Mouse (Mus musculus) layer of hippocampus, adult 18-20 months (tissue): ENCODE measurements around the gene Pskh1. TPM values are rescaled to one million over a fixed set of nuclear protein-coding genes. Genes with fewer than 3 reads are reported as not detected.

Experiments used
- DNase-seq, 2 experiments: peaks; one replicate each; pipeline ENCODE4 v3.0.0; 2022; ENCODE audit warnings: low spot score in 2 of 2
- total RNA-seq, 2 experiments: library from RNA; stranded (reverse); gene quantifications; 2 replicates each; pipeline ENCODE4 v1.2.3; 2021

Gene Pskh1
- total RNA-seq, 2 experiments from 2014 or later = 6.5 to 7.3 TPM

- peak; percentile 75 to 84 for DNase-seq
Measured at GRCm38 (mm10) chr8:105890870-105891269, 9.4 kb upstream of the Pskh1 start.

GRCm38 (mm10) chr8:105892432-105892831 is 7.8 kb upstream of the Pskh1 start:
- peak in 1 of 2 experiments; percentile 44 for DNase-seq

GRCm38 (mm10) chr8:105893339-105893738 is 6.9 kb upstream of the Pskh1 start, which contains the start of gene Nrn1l:
Nrn1l (plus strand) TSS chr8:105893567.
- peak; percentile 76 to 80 for DNase-seq

- DNase-seq = no peak
Measured at GRCm38 (mm10) chr8:105897801-105898480, 2.3 kb upstream of the Pskh1 start.

GRCm38 (mm10) chr8:105900941-105901616 is 838 bp downstream of the Pskh1 start:
- no peak for DNase-seq

- no peak for DNase-seq
Measured at GRCm38 (mm10) chr8:105919390-105919789, 19.1 kb downstream of the Pskh1 start.

- DNase-seq = no peak
Measured at GRCm38 (mm10) chr8:105925123-105925522, 24.9 kb downstream of the Pskh1 start.

GRCm38 (mm10) chr8:105930602-105931001 is 30.4 kb downstream of the Pskh1 start:
- peak; percentile 76 to 83 for DNase-seq

- DNase-seq = no peak
Measured at GRCm38 (mm10) chr8:105931271-105931670, 31.0 kb downstream of the Pskh1 start.

- no peak for DNase-seq
Measured at GRCm38 (mm10) chr8:105932525-105932924, 32.3 kb downstream of the Pskh1 start.

GRCm38 (mm10) chr8:105933762-105934161 is 33.5 kb downstream of the Pskh1 start, which contains the start of gene Ctrl:
Ctrl (minus strand) TSS chr8:105933862.
- no peak for DNase-seq

- no peak for DNase-seq
Measured at GRCm38 (mm10) chr8:105935105-105935504, 34.9 kb downstream of the Pskh1 start.

GRCm38 (mm10) chr8:105935863-105936603 is 35.8 kb downstream of the Pskh1 start:
- DNase-seq = no peak

- DNase-seq = peak; percentile 81 to 90
Measured at GRCm38 (mm10) chr8:105936866-105937475, 36.7 kb downstream of the Pskh1 start.

GRCm38 (mm10) chr8:105937496-105938305 is 37.5 kb downstream of the Pskh1 start:
- DNase-seq = peak in 1 of 2 experiments; percentile 60

- DNase-seq = no peak
Measured at GRCm38 (mm10) chr8:105938306-105938669, 38.0 kb downstream of the Pskh1 start, which contains the start of gene Psmb10. Psmb10 (minus strand) TSS chr8:105938444.

GRCm38 (mm10) chr8:105942026-105942425 is 41.8 kb downstream of the Pskh1 start:
- no peak for DNase-seq

- DNase-seq = no peak
Measured at GRCm38 (mm10) chr8:105942542-105942941, 42.3 kb downstream of the Pskh1 start.

- peak in 1 of 2 experiments; percentile 56 for DNase-seq
Measured at GRCm38 (mm10) chr8:105943321-105943739, 43.1 kb downstream of the Pskh1 start, which contains the start of gene Lcat. Lcat (minus strand) TSS chr8:105943382.

- peak in 1 of 2 experiments; percentile 58 for DNase-seq
Measured at GRCm38 (mm10) chr8:105949350-105949749, 49.1 kb downstream of the Pskh1 start.
